Mouse (Mus musculus) embryonic fibroblast, embryonic 13.5 days (primary cell): ENCODE results near the gene Trpc4. TPM values are rescaled to one million over a fixed set of nuclear protein-coding genes. Genes with fewer than 3 reads are reported as not detected.

Source experiments
- H3K27ac ChIP-seq: 2 replicates; pipeline ENCODE4 v1.5.1; 2012; ENCODE audit warnings: low read length, control low read depth, inconsistent platforms; ENCODE audit not compliant: insufficient read depth
- H3K4me1 ChIP-seq: 2 replicates; pipeline ENCODE4 v1.6.1; 2011; ENCODE audit warnings: low read length; ENCODE audit not compliant: control insufficient read depth, insufficient read depth
- H3K4me3 ChIP-seq: 2 replicates; pipeline ENCODE4 v1.5.1; 2011; ENCODE audit warnings: mild to moderate bottlenecking, control low read depth, low read length; ENCODE audit not compliant: insufficient read depth
- CTCF ChIP-seq: IDR thresholded peaks from 2 replicates; pipeline ENCODE4 v1.5.1; 2011; ENCODE audit warnings: mild to moderate bottlenecking, control low read depth, low read length, moderate library complexity, borderline replicate concordance; ENCODE audit not compliant: insufficient read depth
- POLR2A ChIP-seq: IDR thresholded peaks from 2 replicates; pipeline ENCODE4 v1.6.1; 2011; ENCODE audit warnings: low read depth, mild to moderate bottlenecking, control low read depth, low read length, moderate library complexity
- polyA plus RNA-seq: library from polyadenylated mRNA; stranded (reverse); fragments of >200 nt; gene quantifications from 2 replicates; pipeline ENCODE4 v1.2.4, GENCODE M21; 2011; ENCODE audit warnings: low read depth; ENCODE audit not compliant: missing spikeins, insufficient read length

The Trpc4 gene
- polyA plus RNA-seq, 1 experiment, result not detected

DNA sequence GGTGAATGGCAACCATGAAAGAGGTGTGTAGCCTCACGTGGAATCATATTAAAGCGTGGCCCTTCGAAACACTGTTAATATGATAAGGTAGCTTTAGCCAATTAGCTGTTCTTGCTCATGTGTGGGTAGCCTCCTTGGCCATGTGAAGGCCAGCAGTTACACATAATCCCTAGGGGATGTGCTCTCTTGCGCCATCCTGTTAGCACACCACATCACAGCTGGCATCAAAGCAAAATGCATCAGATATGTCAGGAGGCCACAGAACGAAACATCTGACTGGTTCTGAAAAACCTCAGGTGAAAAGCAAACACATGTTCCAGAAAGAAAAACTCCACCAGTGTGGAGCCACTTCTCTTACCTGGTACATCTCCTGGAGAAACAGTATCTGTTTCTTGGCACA is 45.4 kb downstream of the Trpc4 start:
- Histone ChIP-seq H3K27ac (no peak overlapping the region), H3K4me1 (no peaks in the 10 kb centered on the region), H3K4me3 (no peak overlapping the region)
- TF ChIP-seq POLR2A (no peak), CTCF (no peak)

- Histone ChIP-seq H3K4me1 (no peaks in the 10 kb centered on the region), H3K27ac (no peak overlapping the region), H3K4me3 (no peak overlapping the region)
- no peak for TF ChIP-seq POLR2A
- TF ChIP-seq CTCF, result no peak
Measured at GRCm38 (mm10) chr3:54204386-54204785, 48.6 kb downstream of the Trpc4 start.

- TF ChIP-seq POLR2A (no peak), CTCF (no peak)
- no peak overlapping the region for H3K27ac ChIP-seq
- no peak overlapping the region for H3K4me3 ChIP-seq
- H3K4me1 ChIP-seq, result no peaks in the 10 kb centered on the region
Measured at GRCm38 (mm10) chr3:54210112-54210511, 54.3 kb downstream of the Trpc4 start.

GRCm38 (mm10) chr3:54211441-54211840 is 55.6 kb downstream of the Trpc4 start:
- no peaks in the 10 kb centered on the region for H3K4me1 ChIP-seq
- no peak for TF ChIP-seq POLR2A
- TF ChIP-seq CTCF, result no peak
- H3K4me3 ChIP-seq, result no peak overlapping the region
- H3K27ac ChIP-seq, result no peak overlapping the region

DNA sequence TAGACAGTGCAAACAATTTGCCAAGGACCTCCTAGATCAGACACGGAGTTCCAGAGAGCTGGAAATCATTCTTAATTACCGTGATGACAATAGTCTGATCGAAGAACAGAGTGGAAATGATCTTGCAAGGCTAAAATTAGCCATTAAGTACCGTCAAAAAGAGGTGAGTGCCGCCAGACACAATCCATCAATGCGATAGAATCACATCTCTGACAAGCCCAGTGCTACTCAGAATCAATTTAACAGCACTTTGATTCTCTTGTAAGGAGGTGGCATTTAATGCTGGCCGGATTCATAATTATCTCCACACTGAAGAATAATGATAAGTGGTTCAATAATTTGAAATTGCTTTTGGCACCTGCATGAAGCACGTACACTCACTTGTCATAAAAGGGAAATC is 66.7 kb downstream of the Trpc4 start:
- TF ChIP-seq CTCF, result no peak
- no peak for TF ChIP-seq POLR2A
- H3K4me1 ChIP-seq, result no peaks in the 10 kb centered on the region
- no peak overlapping the region for H3K4me3 ChIP-seq
- no peak overlapping the region for H3K27ac ChIP-seq

GRCm38 (mm10) chr3:54228463-54228862 is 72.6 kb downstream of the Trpc4 start:
- H3K4me3 ChIP-seq, result no peak overlapping the region
- no peaks in the 10 kb centered on the region for H3K4me1 ChIP-seq
- H3K27ac ChIP-seq, result no peak overlapping the region
- TF ChIP-seq POLR2A (no peak), CTCF (no peak)

- H3K4me1 ChIP-seq, result no peaks in the 10 kb centered on the region
- TF ChIP-seq CTCF (no peak), POLR2A (no peak)
- no peak overlapping the region for H3K27ac ChIP-seq
- H3K4me3 ChIP-seq, result no peak overlapping the region
Measured at GRCm38 (mm10) chr3:54238891-54239290, 83.1 kb downstream of the Trpc4 start.

DNA sequence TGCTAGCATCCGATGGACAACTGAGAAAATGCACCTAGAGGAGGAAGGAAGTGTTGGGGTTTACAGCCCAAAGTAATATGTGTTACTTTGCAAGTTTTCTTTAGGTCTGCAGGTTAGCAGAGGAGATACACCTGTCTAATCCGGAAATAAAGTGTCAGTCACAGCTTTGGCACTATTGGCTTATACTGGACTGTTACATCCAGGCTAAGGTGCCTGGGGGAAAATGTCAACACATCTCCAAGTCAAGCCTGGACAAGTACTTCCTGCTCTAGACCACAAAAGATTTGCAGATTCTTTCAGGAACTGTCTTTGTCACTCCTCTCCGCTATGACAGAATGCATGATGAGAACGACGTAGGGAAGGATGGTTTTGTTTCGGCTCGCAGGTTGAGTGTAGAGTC is 83.6 kb downstream of the Trpc4 start:
- no peaks in the 10 kb centered on the region for H3K4me1 ChIP-seq
- TF ChIP-seq POLR2A (no peak), CTCF (no peak)
- H3K4me3 ChIP-seq, result no peak overlapping the region
- H3K27ac ChIP-seq, result no peak overlapping the region

DNA sequence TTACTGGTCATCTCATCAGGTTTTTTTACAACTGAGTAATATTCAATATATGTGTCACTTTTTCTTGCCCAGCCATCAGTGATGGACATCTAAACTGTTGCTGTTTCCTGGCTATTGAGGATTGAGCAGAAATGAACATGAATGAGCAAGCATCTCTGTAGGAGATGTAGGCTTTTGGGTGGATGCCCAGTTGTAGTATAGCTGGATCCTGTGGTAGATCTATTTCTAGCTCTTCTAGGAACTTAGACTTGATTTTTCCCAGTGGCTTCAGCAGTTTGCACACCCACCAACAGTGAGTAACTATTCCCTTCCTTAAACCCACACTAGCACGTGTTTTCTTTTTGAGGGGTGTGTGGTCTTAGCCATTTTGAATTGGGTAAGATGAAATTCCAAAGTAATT is 87.3 kb downstream of the Trpc4 start:
- no peak for TF ChIP-seq POLR2A
- no peak for TF ChIP-seq CTCF

DNA sequence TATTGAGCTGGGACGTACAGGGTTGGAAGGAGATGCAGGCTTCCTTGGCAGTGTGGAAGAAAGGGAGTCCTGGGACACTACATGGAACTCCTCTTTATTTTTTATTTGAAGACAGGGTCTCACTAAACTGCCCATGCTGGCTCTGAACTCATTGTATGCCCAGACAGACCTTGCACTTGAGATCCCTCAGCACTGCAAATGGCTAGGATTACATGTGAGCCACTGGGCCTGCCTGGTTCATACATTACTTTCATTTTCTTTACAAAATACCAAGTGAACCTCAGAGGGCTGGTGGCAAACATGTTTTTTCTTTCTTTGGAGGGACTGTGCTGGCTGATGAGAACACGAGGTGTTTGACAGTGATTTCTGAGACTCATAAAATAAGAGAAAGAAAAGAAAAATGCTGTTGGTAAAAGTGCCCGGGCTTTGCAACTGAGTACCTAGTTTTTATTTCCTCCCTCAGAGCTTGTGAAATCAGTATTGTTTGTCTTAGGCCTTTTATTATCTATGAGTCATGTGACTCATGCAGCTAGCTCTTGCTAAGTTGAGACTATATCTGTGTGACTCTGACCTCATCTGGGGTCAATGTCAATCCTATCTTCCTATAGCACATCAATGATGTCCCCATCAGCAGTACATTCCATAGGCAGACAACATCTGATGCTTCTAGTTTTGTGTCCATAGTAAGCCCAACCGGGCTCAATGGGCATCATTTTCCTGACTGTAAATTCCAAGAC is 89.1 kb downstream of the Trpc4 start:
- H3K4me3 ChIP-seq, result no peak overlapping the region
- no peak overlapping the region for H3K27ac ChIP-seq
- TF ChIP-seq CTCF, result no peak
- TF ChIP-seq POLR2A, result no peak
- peaks cover 5% of the 10 kb centered on the region; the same call in 1 of the 2 replicates for H3K4me1 ChIP-seq

More for the DNA sequence above, 87.3 kb downstream of the Trpc4 start:
- Histone ChIP-seq H3K27ac (no peak overlapping the region), H3K4me3 (no peak overlapping the region), H3K4me1 (peaks cover 5% of the 10 kb centered on the region; the same call in 1 of the 2 replicates)

GRCm38 (mm10) chr3:54246416-54246815 is 90.6 kb downstream of the Trpc4 start:
- Histone ChIP-seq H3K4me1 (peaks cover 5% of the 10 kb centered on the region; the same call in 1 of the 2 replicates), H3K4me3 (no peak overlapping the region), H3K27ac (peak overlapping the region; percentile 70; the same call in 1 of the 2 replicates)
- no peak for TF ChIP-seq POLR2A
- no peak for TF ChIP-seq CTCF
